ENCODE assay signal across 24 mouse cellular contexts in genomic region chr2:69083198-69083509, GRCm38 (mm10). TPM values are rescaled to one million over a fixed set of nuclear protein-coding genes. Genes with fewer than 3 reads are reported as not detected.
A peak's percentile ranks its signal among the peaks of the same experiment; 100 is the strongest.
DNase-seq lines count a peak whose midpoint lies in the region; ATAC-seq lines count a peak whose summit lies in the region.
"Had no signal": no experiment of that assay in that cellular context is flagged by ENCODE, and none has a peak within 500 bp of the region (broad histone marks: within the 10 kb centered on the region; RNA-seq: fewer than 3 reads in every experiment).

No protein-coding gene starts in this region.

- no peaks in the 10 kb centered on the region; the same call in 1 of the 2 replicates for H3K36me3 ChIP-seq in hindbrain, embryonic 13.5 days
- H3K36me3 ChIP-seq in hindbrain, embryonic 10.5 days = no peaks in the 10 kb centered on the region
- no peaks in the 10 kb centered on the region for H3K36me3 ChIP-seq in midbrain, embryonic 15.5 days (replicated peaks)
- H3K36me3 ChIP-seq in midbrain, embryonic 16.5 days (ENCODE audit: control insufficient read depth, insufficient read depth, low read length) = no peaks in the 10 kb centered on the region
- H3K36me3 ChIP-seq: forebrain, embryonic 10.5 days; heart, embryonic 10.5 days; heart, embryonic 13.5 days; hindbrain, embryonic 12.5 days; intestine, embryonic 15.5 days had no signal

- peaks cover 28% of the 10 kb centered on the region for H3K4me1 ChIP-seq in hindbrain, embryonic 13.5 days (replicated peaks)
- H3K4me1 ChIP-seq in hindbrain, embryonic 10.5 days (replicated peaks) = peaks cover 22% of the 10 kb centered on the region
- peaks cover 18% of the 10 kb centered on the region for H3K4me1 ChIP-seq in midbrain, embryonic 15.5 days
- H3K4me1 ChIP-seq in midbrain, embryonic 16.5 days (ENCODE audit: control insufficient read depth, insufficient read depth, low read length) = peaks cover 17% of the 10 kb centered on the region
- H3K4me1 ChIP-seq: intestine, embryonic 15.5 days had no signal

- DNase-seq in cerebellum, adult 8-10 months = peak; percentile 23
- DNase-seq in cerebellum, adult 9-11 months = no peak
- DNase-seq in hindbrain, embryonic 10.5 days (ENCODE audit: low spot score) = no peak
- no peak for DNase-seq in gastrocnemius, postnatal 14 days
- DNase-seq: adrenal gland, adult 2 months; adrenal gland, postnatal 14 days; gastrocnemius, postnatal 36 days; heart, adult 2 months; heart, postnatal 14 days; heart, postnatal 4 days; kidney, adult 11 months had no signal

- ATAC-seq in hindbrain, embryonic 13.5 days (ENCODE audit: low FRiP score) = no peak
- no peak for ATAC-seq in midbrain, embryonic 15.5 days (replicated peaks)
- ATAC-seq in midbrain, embryonic 16.5 days = no peak
- ATAC-seq: CD4-positive, CD25-positive, alpha-beta regulatory T cell, adult 4 months; forebrain, embryonic 13.5 days; forebrain, embryonic 16.5 days; hindbrain, embryonic 16.5 days; intestine, embryonic 15.5 days had no signal

- intact Hi-C loops in gastrocnemius, postnatal 14 days (cut with DNase I; ENCODE audit: low total_unique reads) = no loop called here

- no peak overlapping the region for H3K9ac ChIP-seq in hindbrain, embryonic 13.5 days
- no peak overlapping the region for H3K9ac ChIP-seq in midbrain, embryonic 15.5 days
- H3K9ac ChIP-seq in midbrain, embryonic 16.5 days (ENCODE audit: low read depth, low read length) = no peak overlapping the region
- H3K9ac ChIP-seq: forebrain, embryonic 13.5 days; heart, embryonic 13.5 days; hindbrain, embryonic 12.5 days; intestine, embryonic 15.5 days had no signal

- H3K4me3 ChIP-seq in hindbrain, embryonic 13.5 days = no peak overlapping the region
- no peak overlapping the region for H3K4me3 ChIP-seq in hindbrain, embryonic 10.5 days
- H3K4me3 ChIP-seq in midbrain, embryonic 15.5 days = no peak overlapping the region
- H3K4me3 ChIP-seq in midbrain, embryonic 16.5 days (ENCODE audit: low read depth, low read length) = no peak overlapping the region
- H3K4me3 ChIP-seq: forebrain, embryonic 10.5 days; forebrain, embryonic 13.5 days; heart, adult 2 months; heart, embryonic 10.5 days; heart, embryonic 13.5 days; hindbrain, embryonic 12.5 days; intestine, embryonic 15.5 days had no signal

- no peaks in the 10 kb centered on the region for H3K9me3 ChIP-seq in hindbrain, embryonic 13.5 days
- no peaks in the 10 kb centered on the region for H3K9me3 ChIP-seq in hindbrain, embryonic 10.5 days
- no peaks in the 10 kb centered on the region for H3K9me3 ChIP-seq in midbrain, embryonic 15.5 days
- H3K9me3 ChIP-seq in midbrain, embryonic 16.5 days (replicated peaks; ENCODE audit: control insufficient read depth, low read length, poor library complexity, severe bottlenecking) = no peaks in the 10 kb centered on the region
- H3K9me3 ChIP-seq: forebrain, embryonic 10.5 days; forebrain, embryonic 13.5 days; heart, embryonic 10.5 days; heart, embryonic 13.5 days; hindbrain, embryonic 12.5 days; intestine, embryonic 15.5 days had no signal

- no peaks in the 10 kb centered on the region for H3K27me3 ChIP-seq in hindbrain, embryonic 13.5 days
- H3K27me3 ChIP-seq in hindbrain, embryonic 10.5 days (ENCODE audit: insufficient read depth, poor library complexity, severe bottlenecking) = no peaks in the 10 kb centered on the region
- no peaks in the 10 kb centered on the region for H3K27me3 ChIP-seq in midbrain, embryonic 15.5 days (replicated peaks)
- H3K27me3 ChIP-seq in midbrain, embryonic 16.5 days (ENCODE audit: control insufficient read depth, insufficient read depth, low read depth, low read length) = no peaks in the 10 kb centered on the region
- H3K27me3 ChIP-seq: forebrain, embryonic 13.5 days; heart, embryonic 13.5 days; hindbrain, embryonic 12.5 days; intestine, embryonic 15.5 days had no signal

- WGBS in hindbrain, embryonic 13.5 days = 88% methylated on average over 3 of the region's 3 CpGs
- WGBS in hindbrain, embryonic 10.5 days = 92% methylated on average over 3 of the region's 3 CpGs
- 85% methylated on average over 3 of the region's 3 CpGs for WGBS in midbrain, embryonic 15.5 days
- WGBS in midbrain, embryonic 16.5 days = 80% methylated on average over 3 of the region's 3 CpGs

- no peak overlapping the region for H3K4me2 ChIP-seq in hindbrain, embryonic 13.5 days
- H3K4me2 ChIP-seq in midbrain, embryonic 15.5 days = no peak overlapping the region
- H3K4me2 ChIP-seq in midbrain, embryonic 16.5 days (ENCODE audit: low read length) = no peak overlapping the region
- H3K4me2 ChIP-seq: forebrain, embryonic 13.5 days; heart, embryonic 13.5 days; hindbrain, embryonic 12.5 days; intestine, embryonic 15.5 days had no signal

- peak overlapping the region; percentile 18; the same call in 1 of the 2 replicates for H3K27ac ChIP-seq in hindbrain, embryonic 13.5 days
- no peak overlapping the region for H3K27ac ChIP-seq in hindbrain, embryonic 10.5 days
- peak overlapping the region; percentile 38; the same call in 1 of the 2 replicates for H3K27ac ChIP-seq in midbrain, embryonic 15.5 days
- H3K27ac ChIP-seq in midbrain, embryonic 16.5 days (ENCODE audit: low read length) = no peak overlapping the region
- H3K27ac ChIP-seq: forebrain, embryonic 10.5 days; forebrain, embryonic 13.5 days; heart, adult 2 months; heart, embryonic 10.5 days; heart, embryonic 13.5 days; hindbrain, embryonic 12.5 days; intestine, embryonic 15.5 days had no signal

RNA-seq across cellular contexts. Expression of gene Nostrin, which starts 52.4 kb away (rescaled TPM):
- 0.71 and 1.1 TPM in 2 replicates for polyA plus RNA-seq in hindbrain, embryonic 13.5 days (2015; fragmentation: Nextera tagmentation; extraction: Ambion mirVana)
- 0.41 and 0.75 TPM in 2 replicates for polyA plus RNA-seq in hindbrain, embryonic 10.5 days (2016; fragmentation: Nextera tagmentation; extraction: Ambion mirVana)
- 1.1 and 1.7 TPM in 2 replicates for polyA plus RNA-seq in midbrain, embryonic 15.5 days (2015; fragmentation: Nextera tagmentation; extraction: Ambion mirVana)
- polyA plus RNA-seq in midbrain, embryonic 16.5 days (2015; fragmentation: Nextera tagmentation; extraction: Ambion mirVana) = 1.5 and 2.0 TPM in 2 replicates
- 1 to 10 TPM; 1.3 to 2.1 TPM for total RNA-seq in gastrocnemius, postnatal 14 days (2021)
- total RNA-seq: MEL had no signal

Comparison
In these comparisons a context has a peak if more than half of its experiments do, and no peak if none do; other contexts are left out.
1. H3K27ac ChIP-seq: peak in hindbrain, embryonic 13.5 days (single experiment) and midbrain, embryonic 15.5 days (single experiment); none in hindbrain, embryonic 10.5 days (single experiment) and midbrain, embryonic 16.5 days (single experiment).